Mouse (Mus musculus) embryo, embryonic 10.5 days (tissue): ENCODE data around the gene Adgrl3.

Experiments
- DNase-seq: peaks from one replicate; pipeline ENCODE4 v3.0.0-alpha.2; 2015; ENCODE audit warnings: low spot score

The Adgrl3 gene

GRCm38 (mm10) chr5:81674275-81674974, 654.5 kb downstream of the Adgrl3 start:
- DNase-seq = no peak

GRCm38 (mm10) chr5:81674975-81675371, 655.0 kb downstream of the Adgrl3 start:
- no peak for DNase-seq

- DNase-seq = no peak
Observed at GRCm38 (mm10) chr5:81676896-81677295, 657.0 kb downstream of the Adgrl3 start.

GRCm38 (mm10) chr5:81686206-81686605, 666.3 kb downstream of the Adgrl3 start:
- no peak for DNase-seq

GRCm38 (mm10) chr5:81686845-81687244, 666.9 kb downstream of the Adgrl3 start:
- DNase-seq = no peak

- no peak for DNase-seq
Observed at GRCm38 (mm10) chr5:81729620-81730019, 709.7 kb downstream of the Adgrl3 start.

- no peak for DNase-seq
Observed at GRCm38 (mm10) chr5:81736008-81736407, 716.1 kb downstream of the Adgrl3 start.

- DNase-seq = peak; percentile 36
Observed at GRCm38 (mm10) chr5:81738286-81739032, 718.5 kb downstream of the Adgrl3 start.

- DNase-seq = no peak
Observed at GRCm38 (mm10) chr5:81752426-81752825, 732.5 kb downstream of the Adgrl3 start.

GRCm38 (mm10) chr5:81755711-81756110, 735.8 kb downstream of the Adgrl3 start:
- DNase-seq = no peak

- DNase-seq = no peak
Observed at GRCm38 (mm10) chr5:81757093-81757725, 737.3 kb downstream of the Adgrl3 start.

GRCm38 (mm10) chr5:81776234-81776633, 756.3 kb downstream of the Adgrl3 start:
- no peak for DNase-seq

- no peak for DNase-seq
Observed at GRCm38 (mm10) chr5:81776746-81777145, 756.8 kb downstream of the Adgrl3 start.

- DNase-seq = peak; percentile 18
Observed at GRCm38 (mm10) chr5:81784770-81785169, 764.8 kb downstream of the Adgrl3 start.

- no peak for DNase-seq
Observed at GRCm38 (mm10) chr5:81790710-81791109, 770.8 kb downstream of the Adgrl3 start.

- no peak for DNase-seq
Observed at GRCm38 (mm10) chr5:81794125-81794524, 774.2 kb downstream of the Adgrl3 start.

- no peak for DNase-seq
Observed at GRCm38 (mm10) chr5:81794601-81795000, 774.7 kb downstream of the Adgrl3 start.

GRCm38 (mm10) chr5:81796128-81796527, 776.2 kb downstream of the Adgrl3 start:
- DNase-seq = no peak

- no peak for DNase-seq
Observed at GRCm38 (mm10) chr5:81810966-81811365, 791.0 kb downstream of the Adgrl3 start.

- DNase-seq = no peak
Observed at GRCm38 (mm10) chr5:81832076-81832475, 812.1 kb downstream of the Adgrl3 start.

GRCm38 (mm10) chr5:81832679-81833078, 812.7 kb downstream of the Adgrl3 start:
- DNase-seq = peak; percentile 48

- no peak for DNase-seq
Observed at GRCm38 (mm10) chr5:81837860-81838259, 817.9 kb downstream of the Adgrl3 start.

- no peak for DNase-seq
Observed at GRCm38 (mm10) chr5:81843798-81844197, 823.9 kb downstream of the Adgrl3 start.
